Comparison of ENCODE assay signal across 8 mouse cellular contexts in genomic region chr15:52967801-52968235, GRCm38 (mm10).
A peak's percentile ranks its signal among the peaks of the same experiment; 100 is the strongest.
DNase-seq lines count a peak whose midpoint lies in the region; ATAC-seq lines count a peak whose summit lies in the region.

No protein-coding gene starts in this region.

- DNase-seq in urinary bladder, postnatal 25 days (ENCODE audit: low spot score): peak; percentile 31
- no peak for DNase-seq in urinary bladder, postnatal 10 days (ENCODE audit: low spot score)
- peak; percentile 41 to 60 for DNase-seq in lung, adult 18-20 months
- peak; percentile 30 to 52 for DNase-seq in urinary bladder, postnatal 36 days (ENCODE audit: low spot score in 2 of 2)
- DNase-seq in forebrain, embryonic 11.5 days (ENCODE audit: low spot score): no peak
- no peak for DNase-seq in right cerebral cortex, postnatal 36 days (ENCODE audit: low spot score in 2 of 2)

- H3K4me2 ChIP-seq in heart, embryonic 12.5 days: peak overlapping the region; percentile 40
- H3K4me2 ChIP-seq in forebrain, embryonic 11.5 days (ENCODE audit: low read depth, low read length, severe bottlenecking): no peak overlapping the region

- H3K9me3 ChIP-seq in heart, embryonic 12.5 days (replicated peaks): no peaks in the 10 kb centered on the region
- H3K9me3 ChIP-seq in forebrain, embryonic 11.5 days (ENCODE audit: control insufficient read depth, low read length): no peaks in the 10 kb centered on the region

- H3K4me3 ChIP-seq in heart, embryonic 12.5 days: no peak overlapping the region
- no peak overlapping the region for H3K4me3 ChIP-seq in forebrain, embryonic 11.5 days (ENCODE audit: low read depth, low read length)

- peaks cover 9% of the 10 kb centered on the region for H3K4me1 ChIP-seq in heart, embryonic 12.5 days (replicated peaks)
- no peaks in the 10 kb centered on the region; the same call in 1 of the 2 replicates for H3K4me1 ChIP-seq in forebrain, embryonic 11.5 days (replicated peaks; ENCODE audit: control insufficient read depth, insufficient read depth, low read length)

- H3K9ac ChIP-seq in heart, embryonic 12.5 days: no peak overlapping the region
- H3K9ac ChIP-seq in forebrain, embryonic 11.5 days (ENCODE audit: low read length): no peak overlapping the region

- ATAC-seq in heart, embryonic 12.5 days (ENCODE audit: insufficient number of reproducible peaks, low FRiP score): peak; percentile 69; the same call in 1 of the 2 replicates
- ATAC-seq in activated CD4-positive, CD25-positive, alpha-beta regulatory T cell, adult 4 months: no peak
- ATAC-seq in forebrain, embryonic 11.5 days (replicated peaks; ENCODE audit: low FRiP score): no peak

- H3K27me3 ChIP-seq in heart, embryonic 12.5 days (replicated peaks): no peaks in the 10 kb centered on the region
- H3K27me3 ChIP-seq in forebrain, embryonic 11.5 days (ENCODE audit: control insufficient read depth, insufficient read depth, low read length): no peaks in the 10 kb centered on the region

- H3K36me3 ChIP-seq in heart, embryonic 12.5 days: no peaks in the 10 kb centered on the region
- H3K36me3 ChIP-seq in forebrain, embryonic 11.5 days (ENCODE audit: control insufficient read depth, insufficient read depth, low read length): no peaks in the 10 kb centered on the region

- WGBS in heart, embryonic 12.5 days: 0% methylated on average over 4 of the region's 4 CpGs
- WGBS in forebrain, embryonic 11.5 days: 15% methylated on average over 4 of the region's 4 CpGs

- no peak overlapping the region for H3K27ac ChIP-seq in heart, embryonic 12.5 days (ENCODE audit: poor library complexity, severe bottlenecking)
- H3K27ac ChIP-seq in forebrain, embryonic 11.5 days (ENCODE audit: low read depth, low read length): no peak overlapping the region

Comparison
In these comparisons a context has a peak if more than half of its experiments do, and no peak if none do; other contexts are left out.
1. DNase-seq: peak in urinary bladder, postnatal 25 days (single experiment), lung, adult 18-20 months (2 of 2) and urinary bladder, postnatal 36 days (2 of 2); none in urinary bladder, postnatal 10 days (single experiment), forebrain, embryonic 11.5 days (single experiment) and right cerebral cortex, postnatal 36 days (0 of 2).